ENCODE assay signal across 12 mouse cellular contexts in genomic region chr10:111719632-111720031, GRCm38 (mm10).
A peak's percentile ranks its signal among the peaks of the same experiment; 100 is the strongest.
DNase-seq lines count a peak whose midpoint lies in the region; ATAC-seq and TF ChIP-seq lines count a peak whose summit lies in the region.
"Had no signal": no experiment of that assay in that cellular context is flagged by ENCODE, and none has a peak within 500 bp of the region (broad histone marks: within the 10 kb centered on the region; RNA-seq: fewer than 3 reads in every experiment).

No protein-coding gene starts in this region.

- H3K36me3 ChIP-seq in kidney, adult 2 months (ENCODE audit: control insufficient read depth, insufficient read depth, low read length): no peaks in the 10 kb centered on the region
- H3K36me3 ChIP-seq in kidney, embryonic 14.5 days (ENCODE audit: control insufficient read depth, insufficient read depth, low read length): no peaks in the 10 kb centered on the region
- H3K36me3 ChIP-seq in CH12.LX (replicated peaks in 1 of 2; ENCODE audit: control insufficient read depth in 1 of 2, insufficient read depth in 1 of 2, low read length in 1 of 2): no peaks in the 10 kb centered on the region
- no peaks in the 10 kb centered on the region for H3K36me3 ChIP-seq in forebrain, embryonic 13.5 days (ENCODE audit: poor library complexity, severe bottlenecking)
- H3K36me3 ChIP-seq: limb, embryonic 13.5 days had no signal

- dilution Hi-C loops in CH12.LX (cut with MboI; ENCODE audit: extremely low pct_ligation_motif_present, extremely low pct_unique_long_range_greater_than_20kb, low sequenced_read_pairs): no loop called here

- no peaks in the 10 kb centered on the region for H3K79me2 ChIP-seq in CH12.LX (replicated peaks; ENCODE audit: control insufficient read depth, extremely low read depth, insufficient read depth, poor library complexity, severe bottlenecking)

- no peak for TF ChIP-seq EP300 in CH12.LX (IDR thresholded peaks at IDR 0.05; ENCODE audit: low read length)

- no peak overlapping the region for H3K4me3 ChIP-seq in kidney, adult 2 months (ENCODE audit: insufficient read depth, low read depth, low read length)
- H3K4me3 ChIP-seq in kidney, embryonic 14.5 days (ENCODE audit: low read length): no peak overlapping the region
- H3K4me3 ChIP-seq in CH12.LX (replicated peaks in 1 of 3; ENCODE audit: low read depth in 2 of 3, low read length in 2 of 3, poor library complexity in 1 of 3): no peak overlapping the region
- no peak overlapping the region for H3K4me3 ChIP-seq in forebrain, embryonic 13.5 days
- H3K4me3 ChIP-seq: heart, adult 2 months; limb, embryonic 13.5 days had no signal

- 65% methylated on average over 5 of the region's 5 CpGs for WGBS in kidney, adult 2 months
- 81% methylated on average over 5 of the region's 5 CpGs for WGBS in kidney, embryonic 14.5 days
- WGBS in forebrain, embryonic 13.5 days: 76% methylated on average over 5 of the region's 5 CpGs

- no peak for TF ChIP-seq CTCF in kidney, adult 2 months (conservative IDR thresholded peaks at IDR 0.05; ENCODE audit: insufficient read depth, insufficient read length, low read depth, low read length)
- no peak for TF ChIP-seq CTCF in CH12.LX (conservative IDR thresholded peaks at IDR 0.05 in 1 of 2, IDR thresholded peaks at IDR 0.05 in 1 of 2; ENCODE audit: low read depth in 2 of 2, low read length in 2 of 2)

- H3K9me3 ChIP-seq in kidney, embryonic 14.5 days (ENCODE audit: control insufficient read depth, low read length): no peaks in the 10 kb centered on the region
- H3K9me3 ChIP-seq in CH12.LX (replicated peaks; ENCODE audit: low read length): no peaks in the 10 kb centered on the region
- H3K9me3 ChIP-seq in forebrain, embryonic 13.5 days (replicated peaks): no peaks in the 10 kb centered on the region
- H3K9me3 ChIP-seq: limb, embryonic 13.5 days had no signal

- DNase-seq in kidney, adult 2 months: peak; percentile 44
- DNase-seq in CH12.LX (ENCODE audit: extremely low read depth) (no peak), adipocyte (ENCODE audit: low spot score) (no peak)
- peak; percentile 50 for DNase-seq in adrenal gland, postnatal 25 days
- DNase-seq in ovary, postnatal 14 days (ENCODE audit: low spot score): peak; percentile 26
- DNase-seq: cerebellum, adult 2 months; midbrain, embryonic 14.5 days had no signal

- no peaks in the 10 kb centered on the region for H3K27me3 ChIP-seq in kidney, adult 2 months (replicated peaks; ENCODE audit: control insufficient read depth, insufficient read depth, low read length)
- H3K27me3 ChIP-seq in kidney, embryonic 14.5 days (ENCODE audit: control insufficient read depth, insufficient read depth, low read length): no peaks in the 10 kb centered on the region
- H3K27me3 ChIP-seq in CH12.LX (replicated peaks): no peaks in the 10 kb centered on the region
- no peaks in the 10 kb centered on the region for H3K27me3 ChIP-seq in forebrain, embryonic 13.5 days
- H3K27me3 ChIP-seq: limb, embryonic 13.5 days had no signal

- no peaks in the 10 kb centered on the region for H3K4me1 ChIP-seq in kidney, adult 2 months (ENCODE audit: control insufficient read depth, insufficient read depth, low read length)
- 0 out of 2 replicates have a peak, but pooled peaks cover 4% of the 10 kb centered on the region for H3K4me1 ChIP-seq in kidney, embryonic 14.5 days (ENCODE audit: control insufficient read depth, insufficient read depth, low read length)
- peaks cover 0 to 12% of the 10 kb centered on the region in 2 experiments; a peak in 2 of 4 replicates for H3K4me1 ChIP-seq in CH12.LX (ENCODE audit: control insufficient read depth in 1 of 2, insufficient read depth in 2 of 2)
- no peaks in the 10 kb centered on the region for H3K4me1 ChIP-seq in forebrain, embryonic 13.5 days

- TF ChIP-seq RAD21 in CH12.LX (IDR thresholded peaks at IDR 0.05; ENCODE audit: low read depth, low read length): no peak

- no peak for ATAC-seq in kidney, embryonic 14.5 days (ENCODE audit: low FRiP score, low TSS enrichment)
- no peak for ATAC-seq in forebrain, embryonic 13.5 days

- in situ Hi-C loops in CH12.LX (cut with MboI; ENCODE audit: low pct_ligation_motif_present, low pct_unique_long_range_greater_than_20kb, low sequenced_read_pairs): no loop called here

- TF ChIP-seq POLR2A in kidney, adult 2 months (IDR thresholded peaks at IDR 0.05; ENCODE audit: low read depth, low read length): no peak
- TF ChIP-seq POLR2A in CH12.LX (IDR thresholded peaks at IDR 0.05; ENCODE audit: low read depth, low read length): no peak

- no peak overlapping the region for H3K27ac ChIP-seq in kidney, adult 2 months (ENCODE audit: insufficient read depth, low read depth, low read length)
- no peak overlapping the region for H3K27ac ChIP-seq in kidney, embryonic 14.5 days (ENCODE audit: low read depth, low read length)
- H3K27ac ChIP-seq in CH12.LX (ENCODE audit: insufficient read depth, low read depth): no peak overlapping the region
- H3K27ac ChIP-seq in forebrain, embryonic 13.5 days: no peak overlapping the region
- H3K27ac ChIP-seq: heart, adult 2 months; kidney, postnatal 0 days; limb, embryonic 13.5 days had no signal

- H3K9ac ChIP-seq in kidney, embryonic 14.5 days (ENCODE audit: low read depth, low read length): no peak overlapping the region
- no peak overlapping the region for H3K9ac ChIP-seq in CH12.LX (ENCODE audit: insufficient read depth, low read depth)
- H3K9ac ChIP-seq in forebrain, embryonic 13.5 days: no peak overlapping the region
- H3K9ac ChIP-seq: limb, embryonic 13.5 days had no signal

- H3K4me2 ChIP-seq in kidney, embryonic 14.5 days (replicated peaks; ENCODE audit: low read depth, low read length): no peak overlapping the region
- no peak overlapping the region for H3K4me2 ChIP-seq in CH12.LX (ENCODE audit: insufficient read depth, low read depth, poor library complexity, severe bottlenecking)
- H3K4me2 ChIP-seq in forebrain, embryonic 13.5 days: no peak overlapping the region
- H3K4me2 ChIP-seq: limb, embryonic 13.5 days had no signal

TF ChIP-seq in CH12.LX, 34 proteins besides CTCF, POLR2A, EP300 and RAD21:
- no peak for TF ChIP-seq MEF2A (IDR thresholded peaks at IDR 0.05; ENCODE audit: borderline replicate concordance, low read depth, low read length)
- 0 out of 2 replicates have a peak, but pooled peaks have one; percentile 30 for TF ChIP-seq JUND (conservative IDR thresholded peaks at IDR 0.05; ENCODE audit: low read depth, low read length)

Comparison
In these comparisons a context has a peak if more than half of its experiments do, and no peak if none do; other contexts are left out.
1. DNase-seq: peak in kidney, adult 2 months (single experiment), adrenal gland, postnatal 25 days (single experiment) and ovary, postnatal 14 days (single experiment); none in CH12.LX (single experiment) and adipocyte (single experiment).